16 mouse cellular contexts compared by ENCODE assay signal in genomic region chr10:98332682-98333081, GRCm38 (mm10).
DNase-seq lines count a peak whose midpoint lies in the region; ATAC-seq and TF ChIP-seq lines count a peak whose summit lies in the region.
"Had no signal": no experiment of that assay in that cellular context is flagged by ENCODE, and none has a peak within 500 bp of the region (broad histone marks: within the 10 kb centered on the region; RNA-seq: fewer than 3 reads in every experiment).

No protein-coding gene starts in this region.

- TF ChIP-seq CTCF in C2C12 (IDR thresholded peaks at IDR 0.05; ENCODE audit: control insufficient read depth, insufficient read depth, insufficient read length), result no peak

- no peak overlapping the region for H3K9ac ChIP-seq in forebrain, embryonic 16.5 days (replicated peaks; ENCODE audit: low read depth, low read length)
- H3K9ac ChIP-seq: embryonic facial prominence, embryonic 15.5 days; heart, embryonic 15.5 days; hindbrain, embryonic 15.5 days; limb, embryonic 15.5 days; lung, embryonic 14.5 days; neural tube, embryonic 13.5 days had no signal

- 68% methylated on average over 4 of the region's 4 CpGs for WGBS in forebrain, embryonic 16.5 days

- no peak overlapping the region for H3K27ac ChIP-seq in forebrain, embryonic 16.5 days (ENCODE audit: low read length)
- H3K27ac ChIP-seq: embryonic facial prominence, embryonic 15.5 days; heart, embryonic 15.5 days; hindbrain, embryonic 15.5 days; limb, embryonic 15.5 days; neural tube, embryonic 13.5 days had no signal

- H3K4me1 ChIP-seq in forebrain, embryonic 16.5 days (replicated peaks; ENCODE audit: control insufficient read depth, insufficient read depth, low read length), result 0 out of 2 replicates have a peak, but pooled peaks cover 3% of the 10 kb centered on the region
- H3K4me1 ChIP-seq: embryonic facial prominence, embryonic 15.5 days; heart, embryonic 15.5 days; hindbrain, embryonic 15.5 days; limb, embryonic 15.5 days; neural tube, embryonic 13.5 days had no signal

- H3K79me3 ChIP-seq in C2C12 (ENCODE audit: low read depth), result no peaks in the 10 kb centered on the region

- DNase-seq in 3134 (ENCODE audit: extremely low read depth, insufficient read length, low spot score), result peak; percentile 42
- peak; percentile 25 to 40 for DNase-seq in cerebellum, adult 18-20 months
- peak; percentile 91 for DNase-seq in fat pad, adult 2 months (ENCODE audit: extremely low read depth, low read depth, low spot score)
- no peak for DNase-seq in kidney, adult 9 months
- DNase-seq in spleen, adult 12 weeks (ENCODE audit: low spot score), result no peak
- DNase-seq: adrenal gland, postnatal 25 days; kidney, adult 8-10 months; lung, embryonic 14.5 days had no signal

- no peak overlapping the region for H3K4me3 ChIP-seq in C2C12 (ENCODE audit: insufficient read depth, poor library complexity, severe bottlenecking)
- no peak overlapping the region for H3K4me3 ChIP-seq in forebrain, embryonic 16.5 days (replicated peaks; ENCODE audit: low read length)
- H3K4me3 ChIP-seq: embryonic facial prominence, embryonic 15.5 days; heart, embryonic 15.5 days; hindbrain, embryonic 15.5 days; limb, embryonic 15.5 days; neural tube, embryonic 13.5 days had no signal

- no peaks in the 10 kb centered on the region for H3K36me3 ChIP-seq in C2C12 (ENCODE audit: control insufficient read depth, insufficient read depth)
- H3K36me3 ChIP-seq in forebrain, embryonic 16.5 days (ENCODE audit: control insufficient read depth, insufficient read depth), result no peaks in the 10 kb centered on the region
- H3K36me3 ChIP-seq: embryonic facial prominence, embryonic 15.5 days; heart, embryonic 15.5 days; hindbrain, embryonic 15.5 days; limb, embryonic 15.5 days; neural tube, embryonic 13.5 days had no signal

- no peaks in the 10 kb centered on the region for H3K27me3 ChIP-seq in C2C12 (ENCODE audit: control insufficient read depth, insufficient read depth, insufficient read length)
- H3K27me3 ChIP-seq in forebrain, embryonic 16.5 days (replicated peaks; ENCODE audit: control insufficient read depth, insufficient read depth, low read length), result no peaks in the 10 kb centered on the region
- H3K27me3 ChIP-seq: embryonic facial prominence, embryonic 15.5 days; heart, embryonic 15.5 days; hindbrain, embryonic 15.5 days; limb, embryonic 15.5 days; neural tube, embryonic 13.5 days had no signal

- ATAC-seq in forebrain, embryonic 16.5 days, result no peak
- ATAC-seq: midbrain, embryonic 16.5 days had no signal

- H3K4me2 ChIP-seq in forebrain, embryonic 16.5 days (ENCODE audit: low read length), result no peak overlapping the region
- H3K4me2 ChIP-seq: embryonic facial prominence, embryonic 15.5 days; heart, embryonic 15.5 days; hindbrain, embryonic 15.5 days; limb, embryonic 15.5 days; lung, embryonic 14.5 days; neural tube, embryonic 13.5 days had no signal

- H3ac ChIP-seq in C2C12 (ENCODE audit: control insufficient read depth, insufficient read length, low read depth), result no peak overlapping the region

- no peaks in the 10 kb centered on the region for H3K79me2 ChIP-seq in C2C12 (ENCODE audit: control insufficient read depth, insufficient read depth)

- H3K9me3 ChIP-seq in forebrain, embryonic 16.5 days (ENCODE audit: control insufficient read depth, low read length), result no peaks in the 10 kb centered on the region
- H3K9me3 ChIP-seq: embryonic facial prominence, embryonic 15.5 days; heart, embryonic 15.5 days; hindbrain, embryonic 15.5 days; limb, embryonic 15.5 days; neural tube, embryonic 13.5 days had no signal

TF ChIP-seq in C2C12, 6 proteins besides CTCF, POLR2A, EP300 and RAD21:
- peak; percentile 24 for TF ChIP-seq CEBPB (IDR thresholded peaks at IDR 0.05; ENCODE audit: low read depth)
- TF ChIP-seq MYOG (IDR thresholded peaks at IDR 0.05; ENCODE audit: control insufficient read depth, extremely low read depth, insufficient read length), result no peak
- no peak for TF ChIP-seq MYOD1 (IDR thresholded peaks at IDR 0.05; ENCODE audit: control insufficient read depth, insufficient read length, low read depth)

Comparison
In these comparisons a context has a peak if more than half of its experiments do, and no peak if none do; other contexts are left out.
1. DNase-seq: peak in 3134 (single experiment), cerebellum, adult 18-20 months (2 of 2) and fat pad, adult 2 months (single experiment); none in kidney, adult 9 months (single experiment) and spleen, adult 12 weeks (single experiment).